Mouse (Mus musculus): ENCODE results near the gene Samd4b. TPM values are rescaled to one million over a fixed set of nuclear protein-coding genes. Genes with fewer than 3 reads are reported as not detected.
A peak's percentile ranks its signal among the peaks of the same experiment; 100 is the strongest.

Gene Samd4b
- total RNA-seq, 2 experiments from 2014 or later, result 74.9 to 78.9 TPM

- Histone ChIP-seq H3K4me3 (peak overlapping the region; percentile 62), H3K27ac (no peak overlapping the region; the same call in 1 of the 2 replicates)
- intact Hi-C loops (cut with DNase I), result no loop called here
- DNase-seq (ENCODE audit: extremely low spot score in 1 of 2, low spot score in 2 of 2), result no peak
- no peak for TF ChIP-seq CTCF (IDR thresholded peaks at IDR 0.05)
Measured at GRCm38 (mm10) chr7:28370977-28371513, 226.9 kb downstream of the Samd4b start.

- no peak overlapping the region for H3K27ac ChIP-seq
- TF ChIP-seq CTCF (IDR thresholded peaks at IDR 0.05), result no peak
- intact Hi-C loops (cut with DNase I), result no loop called here
- DNase-seq (ENCODE audit: extremely low spot score in 1 of 2, low spot score in 2 of 2), result no peak
- H3K4me3 ChIP-seq, result no peak overlapping the region
Measured at GRCm38 (mm10) chr7:28370051-28370450, 227.9 kb downstream of the Samd4b start.

DNA sequence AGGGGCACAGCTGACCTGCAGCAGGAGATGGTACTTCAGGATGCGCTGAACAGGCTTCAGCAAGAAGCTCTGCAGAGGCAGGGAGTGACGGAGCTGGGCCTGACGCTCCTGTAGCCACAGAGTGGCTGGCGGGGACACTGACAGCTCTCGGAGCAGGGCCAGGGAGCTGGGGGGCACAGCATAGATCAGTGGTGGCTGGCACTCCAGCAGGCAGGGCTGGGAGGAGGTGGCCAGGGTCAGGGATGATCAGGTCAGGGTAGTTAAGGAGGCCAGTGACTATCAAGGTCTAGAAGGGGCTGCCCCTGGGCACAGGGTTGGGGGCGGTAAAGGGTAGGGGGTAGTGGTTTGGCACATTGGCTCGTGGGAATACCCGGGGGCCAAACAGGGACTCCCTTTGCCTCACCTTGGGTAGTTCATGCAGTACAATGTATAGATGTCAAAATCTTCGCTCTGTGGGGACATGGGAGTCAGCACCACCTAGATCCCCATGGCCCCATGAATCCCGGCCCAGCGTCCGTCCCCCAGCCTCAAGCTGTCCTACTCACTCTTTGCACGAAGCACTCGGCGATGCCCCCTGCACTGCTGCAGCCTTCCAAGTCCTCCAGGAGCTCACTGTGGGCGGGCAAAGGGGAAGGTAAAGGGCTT, 229.5 kb downstream of the Samd4b start:
- H3K4me3 ChIP-seq, result no peak overlapping the region
- intact Hi-C loops (cut with DNase I), result no loop called here
- no peak for TF ChIP-seq CTCF (IDR thresholded peaks at IDR 0.05)
- DNase-seq (ENCODE audit: extremely low spot score in 1 of 2, low spot score in 2 of 2), result no peak
- no peak overlapping the region for H3K27ac ChIP-seq

DNA sequence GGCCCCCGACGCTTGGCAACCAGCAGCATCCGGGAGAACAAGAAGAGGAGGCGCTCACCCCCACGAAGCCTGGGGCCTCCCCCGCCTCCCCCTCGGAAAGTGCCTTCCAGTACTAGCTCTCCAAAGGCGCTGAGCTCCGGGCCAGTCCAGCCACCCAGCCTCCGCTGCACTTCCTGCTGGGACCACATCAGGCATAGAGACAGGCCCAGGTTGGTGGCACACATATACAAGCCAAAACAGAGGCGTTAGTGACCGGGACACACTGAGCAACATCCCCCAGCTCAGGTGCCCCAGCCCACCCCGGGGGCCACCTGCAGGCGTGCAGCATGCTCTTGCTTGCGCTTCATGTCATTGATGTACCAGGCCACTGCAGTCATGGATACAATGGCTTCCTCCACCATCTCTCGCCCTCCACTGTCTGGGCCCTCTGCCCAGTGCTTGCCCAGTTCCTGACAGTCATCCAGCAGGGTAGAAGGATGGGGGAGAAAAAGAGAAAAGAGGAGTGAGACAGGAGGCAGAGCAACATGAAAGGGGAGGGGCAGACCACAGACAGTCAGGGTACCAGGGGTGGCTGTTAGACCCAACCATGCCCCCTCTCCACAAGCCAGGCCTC, 230.2 kb downstream of the Samd4b start:
- intact Hi-C loops (cut with DNase I), result no loop called here
- no peak for TF ChIP-seq CTCF (IDR thresholded peaks at IDR 0.05)
- Histone ChIP-seq H3K4me3 (no peak overlapping the region), H3K27ac (no peak overlapping the region)
- DNase-seq (ENCODE audit: extremely low spot score in 1 of 2, low spot score in 2 of 2), result no peak

- no peak for TF ChIP-seq CTCF (IDR thresholded peaks at IDR 0.05)
- Histone ChIP-seq H3K27ac (no peak overlapping the region), H3K4me3 (no peak overlapping the region)
- intact Hi-C loops (cut with DNase I), result no loop called here
- no peak for DNase-seq (ENCODE audit: extremely low spot score in 1 of 2, low spot score in 2 of 2)
Measured at GRCm38 (mm10) chr7:28362441-28363060, 235.4 kb downstream of the Samd4b start.

GRCm38 (mm10) chr7:28361647-28362341, 236.2 kb downstream of the Samd4b start:
- Histone ChIP-seq H3K27ac (no peak overlapping the region), H3K4me3 (no peak overlapping the region)
- intact Hi-C loops (cut with DNase I), result no loop called here
- DNase-seq (ENCODE audit: extremely low spot score in 1 of 2, low spot score in 2 of 2), result no peak
- TF ChIP-seq CTCF (IDR thresholded peaks at IDR 0.05), result no peak

- intact Hi-C loops (cut with DNase I), result no loop called here
- Histone ChIP-seq H3K4me3 (no peak overlapping the region), H3K27ac (no peak overlapping the region)
- no peak for TF ChIP-seq CTCF (IDR thresholded peaks at IDR 0.05)
- DNase-seq (ENCODE audit: extremely low spot score in 1 of 2, low spot score in 2 of 2), result no peak
Measured at GRCm38 (mm10) chr7:28360291-28360690, 237.7 kb downstream of the Samd4b start.

DNA sequence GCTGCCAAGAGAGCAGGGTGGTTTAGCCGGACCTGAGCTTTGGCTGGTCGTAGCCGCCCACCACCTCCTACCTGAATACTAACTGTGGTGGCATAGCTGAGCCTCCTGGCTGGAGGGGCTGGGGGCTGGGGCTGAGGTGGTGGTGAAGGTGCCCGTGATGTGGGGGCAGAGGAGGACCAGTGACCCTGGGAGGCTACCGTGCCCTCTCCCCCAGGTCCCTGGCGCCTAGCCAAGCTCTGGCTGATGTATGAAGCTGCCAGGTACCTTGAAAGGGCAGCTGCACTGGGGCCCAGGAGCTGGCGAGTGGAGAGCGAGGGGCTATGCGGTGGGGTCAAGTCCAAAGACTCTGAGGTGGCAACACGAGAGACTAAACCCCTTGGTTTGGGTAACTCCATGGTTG, 238.1 kb downstream of the Samd4b start:
- intact Hi-C loops (cut with DNase I), result no loop called here
- no peak overlapping the region for H3K4me3 ChIP-seq
- no peak for DNase-seq (ENCODE audit: extremely low spot score in 1 of 2, low spot score in 2 of 2)
- no peak overlapping the region for H3K27ac ChIP-seq
- no peak for TF ChIP-seq CTCF (IDR thresholded peaks at IDR 0.05)

DNA sequence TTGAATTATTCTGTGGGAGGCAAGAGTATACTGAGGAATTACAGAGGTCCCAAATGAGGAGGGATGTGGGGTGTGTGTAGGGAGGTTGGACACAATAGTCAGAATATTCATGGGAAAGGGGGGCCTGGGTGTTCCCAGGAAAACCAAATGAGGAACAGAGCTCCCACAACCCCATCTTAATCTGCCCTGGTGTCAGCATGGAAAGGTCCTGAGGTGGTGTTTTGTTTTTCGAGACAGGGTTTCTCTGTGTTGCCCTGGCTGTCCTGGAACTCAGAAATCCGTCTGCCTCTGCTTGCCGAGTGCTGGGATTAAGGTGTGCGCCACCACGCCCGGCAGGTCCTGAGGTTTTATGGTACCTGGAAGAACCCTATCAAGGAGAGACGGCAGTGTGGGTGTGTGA, 239.5 kb downstream of the Samd4b start:
- Histone ChIP-seq H3K4me3 (no peak overlapping the region), H3K27ac (no peak overlapping the region)
- intact Hi-C loops (cut with DNase I), result no loop called here
- no peak for TF ChIP-seq CTCF (IDR thresholded peaks at IDR 0.05)
- DNase-seq (ENCODE audit: extremely low spot score in 1 of 2, low spot score in 2 of 2), result no peak

- intact Hi-C loops (cut with DNase I), result no loop called here
- DNase-seq (ENCODE audit: extremely low spot score in 1 of 2, low spot score in 2 of 2), result no peak
- Histone ChIP-seq H3K4me3 (no peak overlapping the region), H3K27ac (no peak overlapping the region)
- TF ChIP-seq CTCF (IDR thresholded peaks at IDR 0.05), result no peak
Measured at GRCm38 (mm10) chr7:28357984-28358383, 240.0 kb downstream of the Samd4b start.

GRCm38 (mm10) chr7:28356981-28357380, 241.0 kb downstream of the Samd4b start:
- intact Hi-C loops (cut with DNase I), result no loop called here
- DNase-seq (ENCODE audit: extremely low spot score in 1 of 2, low spot score in 2 of 2), result no peak
- no peak overlapping the region for H3K27ac ChIP-seq
- no peak; the same call in 1 of the 2 replicates for TF ChIP-seq CTCF (IDR thresholded peaks at IDR 0.05)
- H3K4me3 ChIP-seq, result no peak overlapping the region

- TF ChIP-seq CTCF (IDR thresholded peaks at IDR 0.05), result no peak
- DNase-seq (ENCODE audit: extremely low spot score in 1 of 2, low spot score in 2 of 2), result no peak
- intact Hi-C loops (cut with DNase I), result no loop called here
- H3K4me3 ChIP-seq, result no peak overlapping the region
- no peak overlapping the region for H3K27ac ChIP-seq
Measured at GRCm38 (mm10) chr7:28355221-28355620, 242.7 kb downstream of the Samd4b start.

Measured in left cerebral cortex, adult 2 months (tissue).